Mouse (Mus musculus) cortical plate, adult 2 months (tissue): ENCODE measurements around the gene Rgl3. TPM values are rescaled to one million over a fixed set of nuclear protein-coding genes. Genes with fewer than 3 reads are reported as not detected.
A peak's percentile ranks its signal among the peaks of the same experiment; 100 is the strongest.

Experiments used
- H3K27ac ChIP-seq: fragments of 200-500 bp; 2 replicates; pipeline ENCODE4 v1.5.1; 2012; ENCODE audit warnings: low read length, control low read depth, inconsistent platforms; ENCODE audit not compliant: insufficient read depth
- H3K4me1 ChIP-seq: fragments of 200-500 bp; 2 replicates; pipeline ENCODE4 v1.6.1; 2011; ENCODE audit warnings: low read length; ENCODE audit not compliant: control insufficient read depth, insufficient read depth
- H3K4me3 ChIP-seq: fragments of 200-500 bp; 2 replicates; pipeline ENCODE4 v1.5.1; 2011; ENCODE audit warnings: mild to moderate bottlenecking, low read length, control low read depth; ENCODE audit not compliant: insufficient read depth
- CTCF ChIP-seq: fragments of 200-500 bp; IDR thresholded peaks from 2 replicates; pipeline ENCODE4 v1.5.1; 2011; ENCODE audit warnings: mild to moderate bottlenecking, control low read depth, low read length; ENCODE audit not compliant: insufficient read depth; ENCODE audit errors: extremely low read depth
- POLR2A ChIP-seq: fragments of 200-500 bp; IDR thresholded peaks from 2 replicates; pipeline ENCODE4 v1.6.1; 2011; ENCODE audit warnings: mild to moderate bottlenecking, low read length, control low read depth; ENCODE audit not compliant: insufficient read depth; ENCODE audit errors: extremely low read depth
- polyA plus RNA-seq: library from polyadenylated mRNA; depleted of rRNA; stranded (reverse); fragments of >200 nt; gene quantifications from 2 replicates; pipeline ENCODE4 v1.2.3, GENCODE M21; 2012

Rgl3 gene
- polyA plus RNA-seq, 1 experiment: 5.2 TPM

GRCm38 (mm10) chr9:22004546-22004945 is 15.3 kb upstream of the Rgl3 start:
- TF ChIP-seq CTCF (no peak), POLR2A (no peak)
- Histone ChIP-seq H3K4me1 (peaks cover 6% of the 10 kb centered on the region), H3K27ac (no peak overlapping the region), H3K4me3 (no peak overlapping the region)

DNA sequence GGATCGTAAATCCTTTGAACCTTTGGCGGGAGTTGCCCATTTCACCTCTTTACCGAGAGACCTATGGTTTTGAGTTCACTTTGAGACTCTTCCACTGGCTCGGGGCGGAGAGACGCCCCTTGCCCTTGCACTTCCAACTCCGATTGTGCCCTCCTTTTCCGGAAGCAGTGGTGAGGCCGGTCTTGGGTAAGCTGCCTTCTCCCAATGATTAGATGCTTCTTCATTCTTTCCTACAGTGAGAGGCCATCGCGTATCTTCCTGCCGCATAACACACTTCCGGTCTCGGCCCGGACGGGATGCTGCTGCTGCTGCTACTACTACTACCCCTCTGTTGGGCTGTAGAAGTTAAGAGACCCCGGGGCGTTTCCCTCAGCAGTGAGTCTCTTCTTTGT is 13.9 kb upstream of the Rgl3 start:
- no peak for TF ChIP-seq CTCF
- Histone ChIP-seq H3K4me3 (peak overlapping the region; percentile 61), H3K27ac (no peak overlapping the region), H3K4me1 (peaks cover 6% of the 10 kb centered on the region)

GRCm38 (mm10) chr9:22002194-22003162 is 13.2 kb upstream of the Rgl3 start, which contains the start of the genes Ccdc151 and Prkcsh:
Ccdc151 (minus strand) TSS chr9:22002634.
Prkcsh (plus strand) TSS chr9:22002806.
- Histone ChIP-seq H3K27ac (no peak within 1 kb of the TSS), H3K4me3 (peak within 1 kb of the TSS; percentile 61), H3K4me1 (peaks cover 6% of the 10 kb centered on the region)
- TF ChIP-seq POLR2A (peak; percentile 93), CTCF (no peak)

DNA sequence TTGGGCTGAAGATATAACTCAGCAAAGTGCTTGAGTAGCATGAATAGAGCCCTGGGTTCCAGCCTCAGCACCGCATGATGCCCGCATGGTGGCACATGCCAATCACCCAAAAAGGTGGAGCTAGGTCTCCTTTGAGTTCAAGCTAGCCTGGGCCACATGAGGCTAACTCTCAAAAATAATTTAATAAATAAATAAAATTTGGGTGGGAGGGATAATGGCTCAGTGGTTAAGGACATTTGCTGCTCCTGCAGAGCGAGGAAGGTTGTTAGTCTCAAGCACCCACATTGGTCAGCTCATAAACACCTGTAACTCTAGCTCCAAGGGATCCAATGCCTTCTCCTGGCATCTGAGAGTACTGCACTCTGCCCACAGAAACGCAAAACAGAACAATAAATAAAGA is 12.4 kb upstream of the Rgl3 start:
- H3K27ac ChIP-seq: no peak overlapping the region
- H3K4me3 ChIP-seq: no peak overlapping the region; the same call in 1 of the 2 replicates

DNA sequence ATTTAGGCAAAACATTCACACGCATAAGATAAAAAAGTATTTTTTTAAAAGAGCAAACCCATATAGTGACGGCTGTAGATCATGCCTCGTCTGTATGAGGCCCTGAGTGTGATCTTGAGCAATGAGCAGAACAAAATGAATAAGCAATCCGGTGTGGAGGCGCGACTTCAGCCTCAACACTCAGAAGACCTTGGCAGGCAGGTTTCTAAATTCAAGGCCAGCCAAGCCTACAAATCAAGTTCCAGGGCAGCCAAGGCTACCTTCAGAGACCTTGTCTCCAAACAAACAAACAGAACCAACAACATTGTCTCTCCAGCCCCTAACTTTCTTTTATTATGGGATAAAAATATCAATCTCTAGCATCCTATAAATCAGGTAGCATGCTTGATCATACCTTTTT is 11.1 kb upstream of the Rgl3 start:
- Histone ChIP-seq H3K27ac (no peak overlapping the region), H3K4me1 (peaks cover 6% of the 10 kb centered on the region), H3K4me3 (no peak overlapping the region)
- TF ChIP-seq POLR2A (no peak), CTCF (no peak)

More for the DNA sequence above, 12.4 kb upstream of the Rgl3 start:
- peaks cover 6% of the 10 kb centered on the region for H3K4me1 ChIP-seq
- TF ChIP-seq CTCF: no peak
- TF ChIP-seq POLR2A: no peak

- TF ChIP-seq CTCF: no peak
- TF ChIP-seq POLR2A: no peak
- no peak overlapping the region for H3K4me3 ChIP-seq
- H3K27ac ChIP-seq: no peak overlapping the region
- no peaks in the 10 kb centered on the region for H3K4me1 ChIP-seq
Observed at GRCm38 (mm10) chr9:21996178-21996867, 7.1 kb upstream of the Rgl3 start.

- Histone ChIP-seq H3K27ac (no peak overlapping the region), H3K4me3 (no peak overlapping the region), H3K4me1 (0 out of 2 replicates have a peak, but pooled peaks cover 2% of the 10 kb centered on the region)
- TF ChIP-seq POLR2A (no peak), CTCF (no peak)
Observed at GRCm38 (mm10) chr9:21992227-21992626, 3.0 kb upstream of the Rgl3 start.

DNA sequence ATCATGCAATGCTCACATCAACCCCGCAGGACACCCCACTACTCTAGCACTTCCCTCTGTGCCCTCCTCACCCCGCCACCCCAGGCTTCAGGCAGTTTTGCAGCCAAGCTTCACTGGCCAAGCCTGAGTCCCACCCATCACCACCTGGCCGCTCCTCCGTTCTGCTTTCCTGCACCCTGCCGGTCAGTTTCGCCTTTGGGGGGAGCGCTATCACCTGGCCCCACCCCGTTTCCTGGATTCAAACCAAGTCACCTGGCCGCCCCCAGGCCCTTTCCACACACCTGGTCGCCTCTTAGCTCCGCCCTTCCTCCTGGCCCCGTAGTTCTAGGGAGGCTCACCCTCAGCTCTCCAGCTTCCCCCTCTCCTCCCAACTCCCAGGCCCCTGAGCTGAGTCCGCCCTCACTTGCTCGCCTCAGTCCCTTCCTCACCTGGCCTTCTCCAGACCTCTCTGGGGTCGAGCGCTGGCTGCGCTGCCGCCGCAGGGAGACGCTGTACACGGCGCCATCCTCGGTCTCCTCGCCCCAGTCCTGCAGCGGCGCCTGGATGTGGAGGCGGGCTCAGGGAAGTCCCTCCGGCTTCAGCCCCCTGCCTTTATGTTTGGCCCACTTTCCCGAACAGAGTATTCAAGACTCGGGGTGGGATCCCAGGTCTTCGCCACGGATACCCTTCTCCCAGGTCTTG is 685 bp downstream of the Rgl3 start:
- Histone ChIP-seq H3K4me3 (peak overlapping the region; percentile 33; the same call in 1 of the 2 replicates), H3K27ac (no peak overlapping the region), H3K4me1 (0 out of 2 replicates have a peak, but pooled peaks cover 2% of the 10 kb centered on the region)
- TF ChIP-seq CTCF: no peak
- TF ChIP-seq POLR2A: no peak

- Histone ChIP-seq H3K27ac (no peak overlapping the region), H3K4me3 (peak overlapping the region; percentile 33; the same call in 1 of the 2 replicates), H3K4me1 (0 out of 2 replicates have a peak, but pooled peaks cover 2% of the 10 kb centered on the region)
- TF ChIP-seq CTCF: no peak
- no peak for TF ChIP-seq POLR2A
Observed at GRCm38 (mm10) chr9:21987592-21988342, 1.5 kb downstream of the Rgl3 start.
